ENCODE assay signal across 14 mouse cellular contexts in the genomic region with DNA sequence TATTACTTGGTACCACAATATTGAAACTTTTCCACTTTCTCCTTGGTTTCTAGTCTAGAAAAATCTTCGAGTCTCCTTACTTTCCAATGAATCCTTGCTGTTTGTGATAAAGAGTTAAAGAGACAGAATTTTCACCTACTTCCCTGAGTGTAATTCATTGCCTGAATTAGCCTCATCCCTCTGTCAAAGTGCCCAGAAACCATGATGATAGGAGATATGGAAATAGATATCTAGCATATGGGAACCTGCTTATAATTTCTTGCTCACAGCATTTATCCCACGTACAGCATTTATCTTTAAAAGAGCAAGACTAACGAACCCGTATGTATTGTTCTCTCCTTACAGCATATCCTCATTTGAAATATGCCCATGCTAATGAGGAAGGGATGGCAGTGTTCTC.
DNase-seq lines count a peak whose midpoint lies in the region; ATAC-seq lines count a peak whose summit lies in the region.
"Had no signal": no experiment of that assay in that cellular context is flagged by ENCODE, and none has a peak within 500 bp of the region (broad histone marks: within the 10 kb centered on the region; RNA-seq: fewer than 3 reads in every experiment).

No protein-coding gene starts in this region.

- DNase-seq in frontal cortex, postnatal 14 days (ENCODE audit: low spot score in 2 of 2) = no peak
- peak; percentile 19 for DNase-seq in layer of hippocampus, adult 9-11 months
- DNase-seq in layer of hippocampus, adult 9-10 months (ENCODE audit: low spot score) = no peak
- peak; percentile 5 for DNase-seq in right cerebral cortex, adult 18-20 months
- DNase-seq in right cerebral cortex, postnatal 14 days = no peak
- no peak for DNase-seq in kidney, postnatal 36 days
- DNase-seq: adrenal gland, postnatal 10 days; cerebellum, adult 11-12 months; cerebellum, adult 9-10 months; cerebellum, postnatal 25 days; gastrocnemius, postnatal 14 days; heart, postnatal 36 days had no signal

- ATAC-seq in frontal cortex, adult (ENCODE audit: low TSS enrichment) = peak; percentile 92
- ATAC-seq: forebrain, embryonic 16.5 days had no signal

Comparison
In these comparisons a context has a peak if more than half of its experiments do, and no peak if none do; other contexts are left out.
1. DNase-seq: peak in layer of hippocampus, adult 9-11 months (single experiment) and right cerebral cortex, adult 18-20 months (single experiment); none in frontal cortex, postnatal 14 days (0 of 2), layer of hippocampus, adult 9-10 months (single experiment), right cerebral cortex, postnatal 14 days (single experiment) and kidney, postnatal 36 days (0 of 2).